Mouse (Mus musculus) CH12.LX (cell line): ENCODE data around the gene Prkcsh.

Experiments
- CTCF ChIP-seq, 2 experiments: IDR thresholded peaks in 1 of 2; conservative IDR thresholded peaks in 1 of 2; 2 replicates each; pipeline ENCODE4 v1.5.1; 2011 to 2012; ENCODE audit warnings: low read depth in 2 of 2, low read length in 2 of 2, improper control_type of control experiment in 1 of 2, inconsistent platforms in 1 of 2, mild to moderate bottlenecking in 1 of 2, moderate library complexity in 1 of 2
- EP300 ChIP-seq: IDR thresholded peaks from 2 replicates; pipeline ENCODE4 v1.6.1; 2011; ENCODE audit warnings: low read length, improper control_type of control experiment
- IRF4 ChIP-seq: IDR thresholded peaks from 2 replicates; pipeline ENCODE4 v1.6.1; 2014; ENCODE audit warnings: low read depth, mild to moderate bottlenecking, inconsistent platforms, low read length, improper control_type of control experiment
- KAT2A ChIP-seq: IDR thresholded peaks from 2 replicates; pipeline ENCODE4 v1.6.1; 2012; ENCODE audit warnings: low read length, improper control_type of control experiment, inconsistent platforms; ENCODE audit not compliant: insufficient replicate concordance
- MYC ChIP-seq: IDR thresholded peaks from 2 replicates; pipeline ENCODE4 v1.6.1; 2011; ENCODE audit warnings: low read depth, mild to moderate bottlenecking, improper control_type of control experiment, low read length
- POLR2A ChIP-seq: IDR thresholded peaks from 2 replicates; pipeline ENCODE4 v1.6.1; 2011; ENCODE audit warnings: low read depth, mild to moderate bottlenecking, improper control_type of control experiment, low read length
- SMC3 ChIP-seq: IDR thresholded peaks from 2 replicates; pipeline ENCODE4 v1.6.1; 2011; ENCODE audit warnings: low read depth, low read length, improper control_type of control experiment
- TCF12 ChIP-seq: IDR thresholded peaks from 2 replicates; pipeline ENCODE4 v1.6.1; 2014; ENCODE audit warnings: low read depth, mild to moderate bottlenecking, inconsistent platforms, low read length, improper control_type of control experiment
- ZNF384 ChIP-seq: IDR thresholded peaks from 2 replicates; pipeline ENCODE4 v1.6.1; 2012; ENCODE audit warnings: low read depth, low read length, improper control_type of control experiment, inconsistent platforms

DNA sequence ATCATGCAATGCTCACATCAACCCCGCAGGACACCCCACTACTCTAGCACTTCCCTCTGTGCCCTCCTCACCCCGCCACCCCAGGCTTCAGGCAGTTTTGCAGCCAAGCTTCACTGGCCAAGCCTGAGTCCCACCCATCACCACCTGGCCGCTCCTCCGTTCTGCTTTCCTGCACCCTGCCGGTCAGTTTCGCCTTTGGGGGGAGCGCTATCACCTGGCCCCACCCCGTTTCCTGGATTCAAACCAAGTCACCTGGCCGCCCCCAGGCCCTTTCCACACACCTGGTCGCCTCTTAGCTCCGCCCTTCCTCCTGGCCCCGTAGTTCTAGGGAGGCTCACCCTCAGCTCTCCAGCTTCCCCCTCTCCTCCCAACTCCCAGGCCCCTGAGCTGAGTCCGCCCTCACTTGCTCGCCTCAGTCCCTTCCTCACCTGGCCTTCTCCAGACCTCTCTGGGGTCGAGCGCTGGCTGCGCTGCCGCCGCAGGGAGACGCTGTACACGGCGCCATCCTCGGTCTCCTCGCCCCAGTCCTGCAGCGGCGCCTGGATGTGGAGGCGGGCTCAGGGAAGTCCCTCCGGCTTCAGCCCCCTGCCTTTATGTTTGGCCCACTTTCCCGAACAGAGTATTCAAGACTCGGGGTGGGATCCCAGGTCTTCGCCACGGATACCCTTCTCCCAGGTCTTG lies 14.0 kb upstream of the Prkcsh start:
- no peak for TF ChIP-seq ZNF384
- no peak for TF ChIP-seq KAT2A
- TF ChIP-seq CTCF (conservative IDR thresholded peaks at IDR 0.05 in 1 of 2, IDR thresholded peaks at IDR 0.05 in 1 of 2; ENCODE audit: low read depth in 2 of 2, low read length in 2 of 2) = no peak
- TF ChIP-seq POLR2A = no peak
- TF ChIP-seq EP300 = no peak
- TF ChIP-seq MYC = no peak
- TF ChIP-seq TCF12 = no peak
- TF ChIP-seq IRF4 = no peak
- TF ChIP-seq SMC3 = no peak
